Mouse (Mus musculus) forebrain, postnatal 0 days (tissue): Measurements from ENCODE around the gene Pogk. TPM values are rescaled to one million over a fixed set of nuclear protein-coding genes. Genes with fewer than 3 reads are reported as not detected.
A peak's percentile ranks its signal among the peaks of the same experiment; 100 is the strongest.

Experiments used
- ATAC-seq: fragments of 200-750 bp; cut with Nextera tagmentation; 2 replicates; pipeline ENCODE4 v1.8.0; 2017; ENCODE audit warnings: mild to moderate bottlenecking, moderate library complexity
- DNase-seq: peaks from one replicate; pipeline ENCODE4 v3.0.0-alpha.2; 2015
- H3K27ac ChIP-seq: fragments of 300-500 bp; sonication (generic); 2 replicates; pipeline ENCODE4 v1.5.1; 2014; ENCODE audit warnings: low read depth, mild to moderate bottlenecking, antibody characterized with exemption, low read length, moderate library complexity, mixed read lengths
- H3K27me3 ChIP-seq: fragments of 300-500 bp; sonication (generic); 2 replicates; pipeline ENCODE4 v1.6.1; 2014; ENCODE audit warnings: mild to moderate bottlenecking, low read length, mixed read lengths; ENCODE audit not compliant: insufficient read depth
- H3K36me3 ChIP-seq: fragments of 300-500 bp; sonication (generic); 2 replicates; pipeline ENCODE4 v1.6.1; 2014; ENCODE audit warnings: mild to moderate bottlenecking, moderate library complexity; ENCODE audit not compliant: insufficient read depth
- H3K4me1 ChIP-seq: fragments of 300-500 bp; sonication (generic); 2 replicates; pipeline ENCODE4 v1.6.1; 2014; ENCODE audit warnings: antibody characterized with exemption; ENCODE audit not compliant: insufficient read depth
- H3K4me2 ChIP-seq: fragments of 300-500 bp; sonication (generic); 2 replicates; pipeline ENCODE4 v1.6.1; 2014; ENCODE audit warnings: low read depth, mild to moderate bottlenecking, moderate library complexity
- H3K4me3 ChIP-seq: fragments of 300-500 bp; sonication (generic); 2 replicates; pipeline ENCODE4 v1.5.1; 2014; ENCODE audit warnings: low read depth, low read length, mixed read lengths
- H3K9ac ChIP-seq: fragments of 300-500 bp; sonication (generic); 2 replicates; pipeline ENCODE4 v1.6.1; 2014; ENCODE audit warnings: mild to moderate bottlenecking
- H3K9me3 ChIP-seq: fragments of 300-500 bp; sonication (generic); 2 replicates; pipeline ENCODE4 v1.6.1; 2016; ENCODE audit warnings: low read length
- CTCF ChIP-seq: sonication (generic); IDR thresholded peaks from 2 replicates; pipeline ENCODE4 v1.5.1; 2016; ENCODE audit warnings: antibody characterized with exemption, control low read depth, low read depth
- WGBS: fragments of 180-500 bp; shearing (Covaris S2); extraction: QIAGEN DNeasy Blood & Tissue Kit; methylation state at CpG from one replicate; pipeline ENCODE4 v1.1.7; 2014; 5-methylcytosine and 5-hydroxymethylcytosine counted together
- polyA plus RNA-seq: library from polyadenylated mRNA; unstranded; fragments of >200 nt; fragmentation: Nextera tagmentation; extraction: Ambion mirVana; gene quantifications from 2 replicates; pipeline ENCODE4 v1.2.1, GENCODE M21; 2015
- total RNA-seq: library from RNA; depleted of rRNA; stranded (reverse); fragments of >200 nt; gene quantifications from 2 replicates; pipeline ENCODE4 v1.2.3, GENCODE M21; 2014

Pogk gene
- total and polyA plus RNA-seq, 2 experiments from 2014 or later: 22.6 to 92.6 TPM

DNA sequence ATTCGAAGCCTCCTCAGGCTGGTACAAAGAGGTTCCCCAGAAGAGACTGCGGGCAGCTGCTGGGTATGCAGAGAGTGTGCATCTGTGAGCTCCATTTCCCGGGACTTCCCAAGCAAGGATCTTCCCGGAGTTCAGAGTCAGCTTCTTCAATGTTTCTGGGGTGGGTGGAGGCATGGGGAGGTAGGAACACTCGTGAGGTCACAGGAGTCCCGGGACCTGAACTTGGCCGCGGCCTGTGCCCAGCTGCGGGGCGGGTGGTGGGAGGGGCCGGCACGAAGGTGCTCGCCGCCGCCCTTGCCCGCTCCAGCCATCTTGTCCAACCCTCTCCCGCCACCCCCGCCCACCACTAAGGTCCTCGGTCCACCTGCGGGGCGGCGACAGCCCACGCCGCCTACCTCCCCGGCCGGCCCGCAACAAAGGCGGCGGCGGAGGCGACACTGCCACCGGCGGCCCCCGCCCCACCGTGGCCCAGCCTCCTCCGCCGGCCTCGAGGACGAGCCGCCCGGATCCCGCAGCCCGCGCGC is 424 bp downstream of the Pogk start:
- no peak for TF ChIP-seq CTCF
- peaks cover 12% of the 10 kb centered on the region for H3K4me1 ChIP-seq
- H3K4me2 ChIP-seq: peak overlapping the region; percentile 76
- H3K27ac ChIP-seq: peak overlapping the region; percentile 74
- no peaks in the 10 kb centered on the region for H3K9me3 ChIP-seq
- peak overlapping the region; percentile 84 for H3K9ac ChIP-seq
- ATAC-seq (peak; percentile 62), DNase-seq (peak; percentile 47)
- H3K4me3 ChIP-seq: peak overlapping the region; percentile 84
- H3K36me3 ChIP-seq: peaks cover 25% of the 10 kb centered on the region
- no peaks in the 10 kb centered on the region for H3K27me3 ChIP-seq
- whole genome bisulfite sequencing: 0% methylated on average over 34 of the region's 45 CpGs

- Histone ChIP-seq H3K4me3 (no peak overlapping the region), H3K27me3 (no peaks in the 10 kb centered on the region), H3K36me3 (peaks cover 53% of the 10 kb centered on the region), H3K9ac (no peak overlapping the region), H3K4me1 (peaks cover 12% of the 10 kb centered on the region), H3K27ac (no peak overlapping the region), H3K9me3 (no peaks in the 10 kb centered on the region), H3K4me2 (no peak overlapping the region)
- TF ChIP-seq CTCF: no peak
- 80% methylated on average over 3 of the region's 3 CpGs for whole genome bisulfite sequencing
- DNase-seq (no peak), ATAC-seq (no peak)
Measured at GRCm38 (mm10) chr1:166403846-166404245, 5.8 kb downstream of the Pogk start.

- peaks cover 60% of the 10 kb centered on the region for H3K36me3 ChIP-seq
- H3K27ac ChIP-seq: no peak overlapping the region
- ATAC-seq (no peak), DNase-seq (peak; percentile 52)
- no peak overlapping the region for H3K4me2 ChIP-seq
- no peak overlapping the region for H3K4me3 ChIP-seq
- H3K27me3 ChIP-seq: no peaks in the 10 kb centered on the region
- no peak for TF ChIP-seq CTCF
- H3K9ac ChIP-seq: no peak overlapping the region
- H3K4me1 ChIP-seq: no peaks in the 10 kb centered on the region
- H3K9me3 ChIP-seq: no peaks in the 10 kb centered on the region
- WGBS: 31% methylated on average over 4 of the region's 4 CpGs
Measured at GRCm38 (mm10) chr1:166402003-166402402, 7.7 kb downstream of the Pogk start.

GRCm38 (mm10) chr1:166401455-166401854 is 8.2 kb downstream of the Pogk start:
- DNase-seq: no peak
- H3K9ac ChIP-seq: no peak overlapping the region
- H3K4me2 ChIP-seq: no peak overlapping the region
- H3K9me3 ChIP-seq: no peaks in the 10 kb centered on the region
- no peaks in the 10 kb centered on the region for H3K27me3 ChIP-seq
- H3K4me3 ChIP-seq: no peak overlapping the region
- no peak for TF ChIP-seq CTCF
- no peak overlapping the region for H3K27ac ChIP-seq
- H3K4me1 ChIP-seq: no peaks in the 10 kb centered on the region
- ATAC-seq: no peak
- H3K36me3 ChIP-seq: peaks cover 62% of the 10 kb centered on the region

DNA sequence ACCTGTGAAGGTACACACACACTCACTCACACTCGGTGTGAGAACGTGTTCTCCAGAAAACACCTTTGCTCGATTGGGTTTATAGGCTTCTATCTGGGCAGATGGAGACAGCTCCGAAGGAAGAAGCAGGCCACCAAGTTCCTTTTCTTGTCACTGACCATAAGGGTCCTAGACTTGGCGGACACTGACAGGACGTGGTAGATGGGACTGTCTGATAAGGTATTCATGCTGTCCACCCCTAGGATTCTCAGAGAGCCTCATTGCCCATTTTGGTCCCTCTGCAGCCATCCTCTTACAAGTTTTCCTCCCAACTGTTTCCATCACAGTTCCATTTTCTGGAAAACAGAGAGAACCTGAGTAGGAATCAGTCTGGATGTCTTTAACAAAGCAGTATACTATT is 13.3 kb downstream of the Pogk start:
- no peak overlapping the region for H3K27ac ChIP-seq
- H3K36me3 ChIP-seq: peaks cover 80% of the 10 kb centered on the region
- DNase-seq: no peak
- no peak overlapping the region for H3K4me3 ChIP-seq
- H3K4me1 ChIP-seq: no peaks in the 10 kb centered on the region
- H3K9me3 ChIP-seq: no peaks in the 10 kb centered on the region
- ATAC-seq: no peak
- TF ChIP-seq CTCF: no peak
- H3K4me2 ChIP-seq: no peak overlapping the region
- H3K27me3 ChIP-seq: no peaks in the 10 kb centered on the region
- 94% methylated on average over 6 of the region's 6 CpGs for WGBS
- no peak overlapping the region; the same call in 1 of the 2 replicates for H3K9ac ChIP-seq

- DNase-seq (no peak), ATAC-seq (no peak)
- no peaks in the 10 kb centered on the region for H3K9me3 ChIP-seq
- no peaks in the 10 kb centered on the region for H3K4me1 ChIP-seq
- no peak overlapping the region for H3K4me2 ChIP-seq
- H3K36me3 ChIP-seq: peaks cover 83% of the 10 kb centered on the region
- no peak overlapping the region for H3K9ac ChIP-seq
- H3K4me3 ChIP-seq: no peak overlapping the region
- no peak for TF ChIP-seq CTCF
- 87% methylated on average over 5 of the region's 5 CpGs for WGBS
- H3K27me3 ChIP-seq: no peaks in the 10 kb centered on the region
- no peak overlapping the region for H3K27ac ChIP-seq
Measured at GRCm38 (mm10) chr1:166395661-166396060, 14.0 kb downstream of the Pogk start.

DNA sequence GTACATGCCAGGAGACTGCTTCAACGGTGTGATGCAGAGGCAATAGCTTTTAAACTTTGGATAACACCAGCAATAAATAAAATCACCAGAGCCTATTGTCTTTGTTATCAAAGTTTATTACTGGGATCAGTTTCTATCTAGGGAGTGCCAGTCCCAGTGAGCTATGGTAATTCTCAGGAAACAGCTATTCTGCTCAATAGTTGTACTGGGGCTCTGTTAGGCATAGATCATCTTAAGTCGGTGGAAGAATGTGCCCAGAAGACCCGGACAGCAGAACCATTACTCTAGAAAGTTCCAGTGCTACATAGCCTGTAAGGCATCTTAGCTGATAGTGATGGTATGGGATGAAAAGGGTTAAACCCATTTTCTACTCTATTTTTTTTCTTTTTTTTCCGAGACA is 14.9 kb downstream of the Pogk start:
- ATAC-seq: no peak
- no peaks in the 10 kb centered on the region for H3K27me3 ChIP-seq
- no peak overlapping the region for H3K9ac ChIP-seq
- H3K4me3 ChIP-seq: no peak overlapping the region
- DNase-seq: no peak
- no peak overlapping the region for H3K27ac ChIP-seq
- 73% methylated on average over 4 of the region's 4 CpGs for WGBS
- TF ChIP-seq CTCF: no peak
- no peak overlapping the region for H3K4me2 ChIP-seq
- no peaks in the 10 kb centered on the region for H3K4me1 ChIP-seq
- H3K36me3 ChIP-seq: peaks cover 89% of the 10 kb centered on the region
- no peaks in the 10 kb centered on the region for H3K9me3 ChIP-seq
